Mouse (Mus musculus): ENCODE results near the gene Ints7.

The Ints7 gene

DNA sequence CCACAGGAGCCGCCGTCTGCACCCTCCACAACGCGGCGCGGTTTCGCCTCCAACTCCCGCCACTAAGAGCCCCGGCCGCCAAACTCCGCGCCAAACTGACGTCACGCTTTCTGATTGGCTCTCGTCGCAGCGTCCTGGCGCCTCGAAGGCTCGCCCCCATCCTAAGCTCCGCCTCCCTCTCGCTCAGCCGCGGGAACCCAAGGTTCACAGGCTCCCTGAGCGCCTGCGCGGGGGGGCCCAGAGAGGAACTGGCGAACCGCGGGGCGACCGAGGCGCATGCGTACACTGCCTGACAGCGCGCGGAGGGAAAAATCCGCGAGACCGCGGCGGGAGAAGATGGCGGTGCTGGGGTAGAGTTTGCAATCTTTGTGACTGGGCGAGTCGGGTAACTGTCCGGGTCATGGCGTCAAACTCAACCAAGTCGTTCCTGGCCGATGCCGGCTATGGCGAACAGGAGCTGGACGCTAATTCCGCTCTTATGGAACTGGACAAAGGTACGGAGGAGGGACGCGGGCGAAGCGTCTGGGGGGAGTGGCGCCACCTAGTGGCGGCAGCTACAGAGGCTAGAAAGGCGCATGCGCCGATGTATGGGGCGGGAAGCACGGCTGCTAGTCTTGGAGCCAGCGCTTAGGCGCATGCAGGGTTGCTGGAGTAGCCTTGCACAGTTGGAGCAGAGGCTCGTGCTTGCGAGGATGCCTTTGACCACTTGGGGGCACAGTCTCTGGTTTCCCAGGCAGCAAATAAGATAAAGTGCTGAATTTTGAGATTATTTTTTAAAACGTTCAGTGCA is at the start of gene Ints7, which contains the start of gene Dtl:
TSS of gene Ints7 (plus strand) at position 179 of the 790 bp plus-strand sequence.
TSS of gene Dtl (minus strand) at position 87 of the 790 bp plus-strand sequence.
- in situ Hi-C loops (cut with MboI; ENCODE audit: low pct_unique_long_range_greater_than_20kb in 1 of 2, low sequenced_read_pairs in 2 of 2, unreplicated experiment in 1 of 2): loop anchor here in 1 of 2 experiments (25.0 kb wide), 1 partner anchor 237 kb away; the partner anchor contains the start of gene Nek2

DNA sequence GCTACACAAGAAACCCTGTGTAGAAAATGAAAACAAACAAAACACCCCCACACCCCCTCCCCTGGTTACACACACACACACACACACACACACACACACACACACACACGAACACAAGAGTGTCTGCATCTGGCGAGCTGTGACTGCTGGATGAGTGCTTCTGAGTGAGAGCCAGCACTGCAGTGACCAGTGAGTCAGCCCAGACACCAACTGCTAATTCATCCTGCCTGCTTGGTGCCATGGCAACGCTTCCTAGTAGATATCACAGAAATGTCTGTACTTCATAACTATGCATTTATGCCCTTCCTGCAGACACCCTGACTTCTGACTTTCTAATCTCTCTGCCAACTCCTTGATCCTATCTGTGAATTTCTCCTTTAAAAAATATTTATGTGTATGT is 48.3 kb upstream of the Ints7 start:
- in situ Hi-C loops (cut with MboI; ENCODE audit: low pct_unique_long_range_greater_than_20kb in 1 of 2, low sequenced_read_pairs in 2 of 2, unreplicated experiment in 1 of 2): no loop called here

GRCm38 (mm10) chr1:191527921-191528612 is 47.4 kb upstream of the Ints7 start:
- in situ Hi-C loops (cut with MboI; ENCODE audit: low pct_unique_long_range_greater_than_20kb in 1 of 2, low sequenced_read_pairs in 2 of 2, unreplicated experiment in 1 of 2): no loop called here

- in situ Hi-C loops (cut with MboI; ENCODE audit: low pct_unique_long_range_greater_than_20kb in 1 of 2, low sequenced_read_pairs in 2 of 2, unreplicated experiment in 1 of 2): no loop called here
Observed at GRCm38 (mm10) chr1:191529406-191529805, 46.0 kb upstream of the Ints7 start.

DNA sequence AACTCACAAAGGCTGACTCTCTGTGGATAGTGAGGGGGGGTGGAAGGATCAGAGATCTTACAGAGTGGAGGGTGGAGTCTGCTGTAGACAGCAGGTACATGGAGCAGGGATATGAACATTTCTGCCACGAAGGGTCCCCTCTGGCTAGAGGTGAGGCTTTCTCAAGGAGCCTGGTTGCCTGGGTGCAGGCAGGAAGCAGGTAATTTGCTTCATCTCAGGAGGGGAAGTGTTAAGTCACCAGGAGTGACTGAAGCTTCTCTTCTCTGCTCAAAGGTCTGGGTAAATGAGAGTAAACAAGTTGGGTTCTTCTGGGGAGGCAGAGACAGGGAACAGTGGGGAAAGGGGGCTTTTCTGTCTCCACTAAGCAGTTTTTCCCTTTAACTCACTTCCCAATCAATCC is 44.4 kb upstream of the Ints7 start:
- in situ Hi-C loops (cut with MboI; ENCODE audit: low pct_unique_long_range_greater_than_20kb in 1 of 2, low sequenced_read_pairs in 2 of 2, unreplicated experiment in 1 of 2): no loop called here

DNA sequence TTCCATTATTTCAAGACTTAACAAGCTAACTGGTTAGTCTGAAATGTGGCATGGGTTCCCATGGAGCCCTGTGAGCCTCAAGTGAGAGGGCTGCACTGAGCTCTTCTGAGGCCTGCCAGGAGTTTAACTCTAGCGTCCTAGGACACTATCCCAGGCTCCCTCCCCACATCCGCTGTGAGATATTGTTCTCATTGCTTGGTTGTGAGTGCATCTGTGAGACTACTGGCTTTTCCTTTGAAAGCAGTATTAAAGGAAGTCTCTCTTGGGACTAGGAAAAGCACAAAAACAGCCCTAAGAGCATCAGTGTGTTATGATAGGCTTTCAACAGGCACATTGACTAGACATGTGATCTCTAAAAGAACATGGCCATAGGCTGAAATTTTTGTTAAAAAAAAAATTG is 40.5 kb upstream of the Ints7 start:
- in situ Hi-C loops (cut with MboI; ENCODE audit: low pct_unique_long_range_greater_than_20kb in 1 of 2, low sequenced_read_pairs in 2 of 2, unreplicated experiment in 1 of 2): no loop called here

DNA sequence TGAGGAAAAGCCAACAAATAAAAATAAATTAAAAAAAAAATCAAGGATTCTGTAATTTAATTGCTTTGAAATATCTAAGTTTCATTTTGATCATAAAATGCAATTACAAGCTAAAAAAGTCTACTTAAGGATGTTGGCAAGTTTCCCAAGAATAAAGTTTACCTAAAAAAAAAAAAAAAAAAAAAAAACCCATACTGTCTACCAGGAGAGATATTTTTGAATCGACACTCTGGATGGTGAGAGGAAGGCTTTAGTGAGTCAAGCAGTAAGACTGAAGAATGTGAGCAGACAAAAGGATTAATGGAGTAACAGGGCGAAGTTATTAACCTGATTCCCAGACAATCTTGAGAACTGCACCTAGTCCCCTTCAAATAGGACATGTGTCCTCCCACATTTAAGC is 35.1 kb upstream of the Ints7 start:
- in situ Hi-C loops (cut with MboI; ENCODE audit: low pct_unique_long_range_greater_than_20kb in 1 of 2, low sequenced_read_pairs in 2 of 2, unreplicated experiment in 1 of 2): loop anchor here in 1 of 2 experiments (10.0 kb wide), 1 partner anchor 175 kb away; no protein-coding TSS in a partner anchor

DNA sequence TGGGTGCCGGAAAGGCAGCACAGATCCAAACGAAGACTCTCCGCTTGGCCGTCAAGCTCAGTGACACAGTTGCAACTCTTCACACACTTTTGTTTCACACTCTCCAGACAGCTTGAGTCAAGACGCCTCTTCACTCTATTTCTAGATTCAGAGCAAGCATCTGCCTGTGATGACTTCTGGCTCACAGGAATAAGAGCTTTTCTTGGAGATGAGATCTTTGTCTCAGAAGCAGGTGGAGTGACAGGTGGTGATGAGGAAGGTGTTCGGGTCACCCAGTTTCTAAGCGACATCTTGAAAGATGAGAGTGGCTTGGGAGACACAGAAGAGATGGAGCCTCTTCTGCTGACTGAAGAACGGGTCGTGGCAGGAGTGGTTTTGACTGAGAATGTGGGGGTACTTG is 34.4 kb upstream of the Ints7 start:
- in situ Hi-C loops (cut with MboI; ENCODE audit: low pct_unique_long_range_greater_than_20kb in 1 of 2, low sequenced_read_pairs in 2 of 2, unreplicated experiment in 1 of 2): loop anchor here in 1 of 2 experiments (10.0 kb wide), 1 partner anchor 176 kb away; no protein-coding TSS in a partner anchor

DNA sequence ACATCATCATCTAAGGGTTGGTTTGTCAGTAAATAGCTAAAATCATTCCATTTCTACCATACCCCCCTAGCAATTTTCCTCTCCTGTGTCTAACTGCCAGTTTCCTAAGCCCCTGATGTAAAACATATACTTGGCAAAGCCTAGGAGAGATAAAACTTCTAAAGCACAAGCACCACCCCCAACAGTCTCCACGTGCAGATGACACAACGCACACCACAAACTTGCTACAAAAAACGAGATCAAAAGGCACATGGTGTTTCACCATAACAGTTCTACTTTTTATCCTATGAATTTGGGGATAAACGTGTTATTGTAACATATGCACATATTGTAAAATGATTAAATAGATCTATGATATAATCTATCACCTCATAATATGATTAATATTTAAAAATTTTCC is 33.8 kb upstream of the Ints7 start:
- in situ Hi-C loops (cut with MboI; ENCODE audit: low pct_unique_long_range_greater_than_20kb in 1 of 2, low sequenced_read_pairs in 2 of 2, unreplicated experiment in 1 of 2): loop anchor here in 1 of 2 experiments (10.0 kb wide), 1 partner anchor 177 kb away; no protein-coding TSS in a partner anchor

DNA sequence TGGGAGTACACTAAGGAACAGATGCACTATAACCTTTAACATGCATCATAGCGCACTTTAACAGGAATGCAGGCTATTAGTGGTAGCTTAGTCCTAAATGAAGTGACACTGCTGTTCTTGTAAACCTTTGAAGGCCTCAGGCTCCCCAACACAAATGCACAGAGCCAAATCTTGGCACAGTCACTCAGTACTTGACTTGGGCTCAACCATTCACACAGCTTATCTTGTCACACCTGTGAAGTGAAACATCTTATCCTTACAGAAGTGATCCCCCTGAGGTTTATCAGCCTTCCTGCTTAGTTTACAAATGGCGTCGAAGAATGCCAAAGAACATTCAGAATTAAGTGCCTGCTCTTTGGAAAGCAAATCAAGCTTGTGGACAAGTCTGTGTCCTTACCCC is 31.7 kb upstream of the Ints7 start:
- in situ Hi-C loops (cut with MboI; ENCODE audit: low pct_unique_long_range_greater_than_20kb in 1 of 2, low sequenced_read_pairs in 2 of 2, unreplicated experiment in 1 of 2): loop anchor here in 1 of 2 experiments (10.0 kb wide), 1 partner anchor 179 kb away; no protein-coding TSS in a partner anchor

DNA sequence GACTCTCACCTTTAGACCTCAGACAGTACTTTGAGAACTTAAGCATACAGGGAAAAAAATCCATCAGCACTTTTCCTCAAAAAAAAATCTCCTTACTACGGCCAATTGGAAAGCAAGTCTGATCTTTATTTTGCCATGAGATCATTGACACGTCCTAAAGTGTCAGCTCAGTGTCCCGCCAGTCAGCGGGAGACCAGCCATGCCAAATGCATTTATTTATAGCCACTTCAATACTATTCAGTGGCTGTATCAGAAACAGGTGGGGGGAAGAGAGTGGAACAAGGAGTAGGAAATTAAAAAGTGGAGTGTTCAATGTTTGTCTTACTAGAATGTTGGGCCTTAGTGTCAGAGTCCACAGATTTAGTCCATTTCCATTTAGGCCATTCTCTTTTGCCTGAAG is 24.6 kb upstream of the Ints7 start:
- in situ Hi-C loops (cut with MboI; ENCODE audit: low pct_unique_long_range_greater_than_20kb in 1 of 2, low sequenced_read_pairs in 2 of 2, unreplicated experiment in 1 of 2): no loop called here

- in situ Hi-C loops (cut with MboI; ENCODE audit: low pct_unique_long_range_greater_than_20kb in 1 of 2, low sequenced_read_pairs in 2 of 2, unreplicated experiment in 1 of 2): no loop called here
Observed at GRCm38 (mm10) chr1:191557109-191557508, 18.3 kb upstream of the Ints7 start.

DNA sequence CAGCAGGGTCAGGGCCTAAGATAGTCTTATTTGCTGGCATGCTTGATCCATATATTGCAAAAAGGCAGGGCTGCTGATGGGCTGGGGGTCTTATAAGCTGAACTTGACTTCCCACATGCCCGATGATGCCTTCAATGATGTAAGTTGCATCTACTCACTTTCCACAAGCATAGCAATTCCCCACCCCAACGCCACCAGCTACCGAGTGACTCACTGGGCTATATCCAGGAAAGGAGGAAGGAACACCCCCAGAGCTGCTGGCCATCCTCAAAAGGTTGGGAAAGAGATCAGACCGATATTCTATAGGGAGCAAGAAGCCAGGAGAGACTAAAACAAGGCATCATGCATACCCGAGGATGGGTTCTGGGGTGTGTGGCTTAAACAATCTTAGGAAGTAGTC is 15.7 kb upstream of the Ints7 start:
- in situ Hi-C loops (cut with MboI; ENCODE audit: low pct_unique_long_range_greater_than_20kb in 1 of 2, low sequenced_read_pairs in 2 of 2, unreplicated experiment in 1 of 2): no loop called here

DNA sequence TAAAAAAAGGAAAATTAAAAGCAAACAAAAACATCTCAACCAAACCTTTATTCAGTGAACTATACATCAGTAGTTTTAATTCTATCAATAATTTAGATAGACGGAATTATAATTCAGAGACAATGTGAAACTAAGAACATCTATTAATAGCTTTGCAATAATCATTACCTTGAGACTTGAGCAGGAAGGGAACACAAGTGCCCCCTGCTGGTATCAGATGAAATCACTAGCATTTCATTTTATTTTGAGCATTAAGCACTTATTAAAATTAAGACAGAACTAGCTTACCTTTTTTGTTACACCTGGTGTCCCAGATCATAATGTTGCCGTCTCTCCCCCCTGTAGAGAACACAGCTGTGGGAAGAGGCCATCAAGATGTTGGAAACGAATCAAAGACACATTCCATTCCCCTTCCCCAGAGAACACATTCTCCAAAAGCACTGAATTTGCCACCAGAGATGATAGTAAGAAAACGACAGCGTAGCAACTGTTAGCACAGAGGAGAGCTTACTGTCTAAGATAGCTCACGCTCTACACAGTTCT is 12.5 kb upstream of the Ints7 start:
- in situ Hi-C loops (cut with MboI; ENCODE audit: low pct_unique_long_range_greater_than_20kb in 1 of 2, low sequenced_read_pairs in 2 of 2, unreplicated experiment in 1 of 2): no loop called here

DNA sequence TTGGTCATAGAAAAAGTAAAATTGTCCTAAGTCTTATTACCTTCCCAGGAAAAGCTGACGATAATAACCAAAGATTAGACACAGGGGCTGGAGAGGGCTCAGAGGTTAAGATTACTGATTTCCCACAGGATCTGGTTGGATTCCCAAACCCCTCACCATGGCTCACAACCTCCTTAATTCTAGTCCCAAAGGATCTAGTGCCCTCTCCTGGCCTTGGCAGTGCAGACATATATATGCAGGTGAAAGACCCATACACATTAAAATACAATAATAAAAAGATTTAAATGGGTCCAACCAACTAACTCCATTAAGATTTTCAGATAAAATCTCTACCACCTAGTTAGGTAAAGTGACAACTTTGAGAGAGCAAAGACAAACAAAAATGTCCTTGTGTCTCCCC is 7.6 kb upstream of the Ints7 start:
- in situ Hi-C loops (cut with MboI; ENCODE audit: low pct_unique_long_range_greater_than_20kb in 1 of 2, low sequenced_read_pairs in 2 of 2, unreplicated experiment in 1 of 2): no loop called here

- in situ Hi-C loops (cut with MboI; ENCODE audit: low pct_unique_long_range_greater_than_20kb in 1 of 2, low sequenced_read_pairs in 2 of 2, unreplicated experiment in 1 of 2): no loop called here
Observed at GRCm38 (mm10) chr1:191569625-191570024, 5.8 kb upstream of the Ints7 start.

DNA sequence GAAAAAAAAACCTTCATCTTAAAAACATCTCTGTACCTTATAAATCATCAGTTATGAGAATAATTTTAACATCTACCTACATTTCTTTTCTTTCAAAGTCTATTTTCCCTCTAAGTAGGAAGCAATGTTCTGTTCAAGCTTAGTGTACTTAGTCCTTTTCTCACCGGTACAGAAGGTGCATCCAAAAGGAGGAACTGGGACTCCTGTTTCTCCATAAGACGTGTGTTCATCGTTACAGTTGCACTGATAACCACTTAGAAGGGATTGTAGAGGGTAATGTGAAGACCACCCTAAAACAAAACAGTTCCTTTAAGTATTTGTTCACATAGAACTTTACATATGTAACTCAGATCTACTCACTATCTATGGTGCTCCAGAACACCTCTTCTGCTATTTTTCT is 5.0 kb upstream of the Ints7 start:
- in situ Hi-C loops (cut with MboI; ENCODE audit: low pct_unique_long_range_greater_than_20kb in 1 of 2, low sequenced_read_pairs in 2 of 2, unreplicated experiment in 1 of 2): no loop called here

DNA sequence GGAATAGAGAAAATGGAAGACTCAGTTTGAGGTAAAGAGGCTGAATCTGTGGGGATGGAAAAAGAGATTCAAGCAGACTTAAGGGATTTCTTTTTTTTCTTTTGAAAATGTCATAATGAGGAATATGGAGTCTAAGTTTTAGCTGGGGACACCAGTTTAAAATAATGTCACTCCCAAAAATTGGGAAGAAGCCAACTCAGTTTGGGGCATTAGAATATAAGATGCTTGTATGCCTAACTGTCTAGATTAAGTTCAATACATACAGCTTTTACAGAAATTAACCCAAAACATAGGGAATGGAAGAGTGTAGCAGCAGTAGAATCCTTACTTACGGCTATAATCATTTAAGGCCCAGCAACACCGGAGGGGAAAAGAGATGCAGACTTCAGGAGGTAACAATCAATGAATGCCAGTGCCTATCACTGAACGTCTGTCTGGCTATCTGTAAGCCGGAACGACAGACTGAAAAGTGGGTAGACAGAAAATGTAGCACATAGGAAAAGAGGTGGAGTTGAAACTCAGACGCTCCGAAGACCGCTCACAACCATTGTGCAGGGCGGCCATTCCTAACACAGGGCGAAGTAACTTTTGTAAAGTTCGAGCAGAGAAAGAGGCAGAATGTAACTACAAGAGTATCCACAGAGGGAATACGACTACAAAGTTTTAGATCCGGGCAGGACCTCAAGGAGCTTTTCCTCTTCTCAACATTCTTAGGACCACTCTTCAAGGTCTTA is 1.4 kb upstream of the Ints7 start:
- in situ Hi-C loops (cut with MboI; ENCODE audit: low pct_unique_long_range_greater_than_20kb in 1 of 2, low sequenced_read_pairs in 2 of 2, unreplicated experiment in 1 of 2): no loop called here
